Mouse (Mus musculus) stomach, embryonic 15.5 days (tissue): ENCODE measurements at regions not wholly inside any gene's neighbourhood (a gene's known extent, or its start where the extent isn't known, plus 50 kb on each side); places are given as distances from the start of the nearest gene placed in this dataset.
A peak's percentile ranks its signal among the peaks of the same experiment; 100 is the strongest.

Source experiments
- ATAC-seq: fragments of 200-750 bp; cut with Nextera tagmentation; 2 replicates; pipeline ENCODE4 v1.8.0; 2017; ENCODE audit warnings: low read depth, moderate number of reproducible peaks, moderate TSS enrichment; ENCODE audit not compliant: insufficient read depth, low FRiP score
- H3K27ac ChIP-seq: fragments of 300-500 bp; sonication (generic); 2 replicates; pipeline ENCODE4 v1.5.1; 2015; ENCODE audit warnings: mild to moderate bottlenecking, inconsistent platforms
- H3K27me3 ChIP-seq: fragments of 300-500 bp; sonication (generic); replicated peaks from 2 replicates; pipeline ENCODE4 v1.6.1; 2015; ENCODE audit warnings: inconsistent platforms
- H3K36me3 ChIP-seq: fragments of 300-500 bp; sonication (generic); 2 replicates; pipeline ENCODE4 v1.6.1; 2015; ENCODE audit warnings: inconsistent platforms
- H3K4me1 ChIP-seq: fragments of 300-500 bp; sonication (generic); 2 replicates; pipeline ENCODE4 v1.6.1; 2015; ENCODE audit warnings: inconsistent platforms
- H3K4me2 ChIP-seq: fragments of 300-500 bp; sonication (generic); 2 replicates; pipeline ENCODE4 v1.6.1; 2015; ENCODE audit warnings: mild to moderate bottlenecking, inconsistent platforms
- H3K4me3 ChIP-seq: fragments of 300-500 bp; sonication (generic); replicated peaks from 2 replicates; pipeline ENCODE4 v1.5.1; 2015; ENCODE audit warnings: inconsistent platforms
- H3K9ac ChIP-seq: fragments of 300-500 bp; sonication (generic); 2 replicates; pipeline ENCODE4 v1.6.1; 2015; ENCODE audit warnings: inconsistent platforms
- H3K9me3 ChIP-seq: fragments of 300-500 bp; sonication (generic); 2 replicates; pipeline ENCODE4 v1.6.1; 2016; ENCODE audit warnings: inconsistent platforms
- WGBS: fragments of 180-500 bp; shearing (Covaris S2); methylation state at CpG from one replicate; pipeline ENCODE4 v1.1.7; 2015; 5-methylcytosine and 5-hydroxymethylcytosine counted together

- Histone ChIP-seq H3K9ac (no peak overlapping the region), H3K27ac (no peak overlapping the region), H3K4me2 (no peak overlapping the region), H3K36me3 (no peaks in the 10 kb centered on the region), H3K9me3 (no peaks in the 10 kb centered on the region), H3K4me3 (no peak overlapping the region), H3K4me1 (no peaks in the 10 kb centered on the region), H3K27me3 (no peaks in the 10 kb centered on the region)
- ATAC-seq = no peak
- 39% methylated on average over 2 of the region's 2 CpGs for WGBS
These were observed 163.4 kb downstream of the Rpl10-ps3 start for GRCm38 (mm10) chr9:50181360-50181759.

GRCm38 (mm10) chr9:50176131-50176530, 168.6 kb downstream of the Rpl10-ps3 start:
- ATAC-seq = no peak
- no peaks in the 10 kb centered on the region for H3K27me3 ChIP-seq
- H3K9me3 ChIP-seq = no peaks in the 10 kb centered on the region
- no peak overlapping the region for H3K4me3 ChIP-seq
- H3K4me2 ChIP-seq = no peak overlapping the region
- H3K27ac ChIP-seq = no peak overlapping the region
- H3K9ac ChIP-seq = no peak overlapping the region
- H3K36me3 ChIP-seq = no peaks in the 10 kb centered on the region
- WGBS = 92% methylated on average over 2 of the region's 2 CpGs
- no peaks in the 10 kb centered on the region for H3K4me1 ChIP-seq

GRCm38 (mm10) chr9:50171826-50172464, 172.8 kb downstream of the Rpl10-ps3 start:
- peak overlapping the region; percentile 8; the same call in 1 of the 2 replicates for H3K4me2 ChIP-seq

GRCm38 (mm10) chr9:50171164-50171563, 173.6 kb downstream of the Rpl10-ps3 start:
- H3K27ac ChIP-seq = peak overlapping the region; percentile 80
- no peak overlapping the region for H3K4me2 ChIP-seq
- no peaks in the 10 kb centered on the region for H3K9me3 ChIP-seq
- no peaks in the 10 kb centered on the region for H3K27me3 ChIP-seq
- H3K4me3 ChIP-seq = no peak overlapping the region
- no peaks in the 10 kb centered on the region for H3K36me3 ChIP-seq
- H3K9ac ChIP-seq = no peak overlapping the region
- peak; percentile 48; the same call in 1 of the 2 replicates for ATAC-seq
- 33% methylated on average over 2 of the region's 2 CpGs for WGBS
- H3K4me1 ChIP-seq = no peaks in the 10 kb centered on the region

More at GRCm38 (mm10) chr9:50171826-50172464, 172.8 kb downstream of the Rpl10-ps3 start:
- H3K27me3 ChIP-seq = no peaks in the 10 kb centered on the region
- H3K9me3 ChIP-seq = no peaks in the 10 kb centered on the region
- H3K9ac ChIP-seq = no peak overlapping the region
- no peaks in the 10 kb centered on the region for H3K4me1 ChIP-seq
- H3K27ac ChIP-seq = peak overlapping the region; percentile 80
- no peaks in the 10 kb centered on the region for H3K36me3 ChIP-seq
- 25% methylated on average over 7 of the region's 7 CpGs for WGBS
- H3K4me3 ChIP-seq = no peak overlapping the region
- ATAC-seq = peak; percentile 59

GRCm38 (mm10) chr9:50170637-50171036, 174.1 kb downstream of the Rpl10-ps3 start:
- Histone ChIP-seq H3K9ac (no peak overlapping the region), H3K4me2 (no peak overlapping the region), H3K4me1 (no peaks in the 10 kb centered on the region), H3K27ac (peak overlapping the region; percentile 42), H3K9me3 (no peaks in the 10 kb centered on the region), H3K27me3 (no peaks in the 10 kb centered on the region), H3K36me3 (no peaks in the 10 kb centered on the region), H3K4me3 (no peak overlapping the region)
- no peak for ATAC-seq
- 80% methylated on average over 5 of the region's 5 CpGs for WGBS

- Histone ChIP-seq H3K9me3 (no peaks in the 10 kb centered on the region), H3K9ac (no peak overlapping the region), H3K4me3 (no peak overlapping the region), H3K27me3 (no peaks in the 10 kb centered on the region), H3K4me1 (no peaks in the 10 kb centered on the region), H3K36me3 (no peaks in the 10 kb centered on the region), H3K27ac (no peak overlapping the region), H3K4me2 (no peak overlapping the region)
- ATAC-seq = no peak
- WGBS = 73% methylated on average over 3 of the region's 3 CpGs
These were observed 190.2 kb downstream of the Rpl10-ps3 start for GRCm38 (mm10) chr9:50154618-50155017.

- no peaks in the 10 kb centered on the region for H3K4me1 ChIP-seq
- H3K9me3 ChIP-seq = no peaks in the 10 kb centered on the region
- no peak overlapping the region for H3K4me2 ChIP-seq
- no peaks in the 10 kb centered on the region for H3K27me3 ChIP-seq
- no peaks in the 10 kb centered on the region for H3K36me3 ChIP-seq
- no peak overlapping the region for H3K9ac ChIP-seq
- no peak for ATAC-seq
- H3K4me3 ChIP-seq = no peak overlapping the region
- no peak overlapping the region for H3K27ac ChIP-seq
These were observed 194.7 kb downstream of the Rpl10-ps3 start for GRCm38 (mm10) chr9:50150091-50150490.

- no peak overlapping the region for H3K27ac ChIP-seq
- no peak for ATAC-seq
- peaks cover 13% of the 10 kb centered on the region; the same call in 1 of the 2 replicates for H3K4me1 ChIP-seq
- no peak overlapping the region for H3K9ac ChIP-seq
- H3K36me3 ChIP-seq = no peaks in the 10 kb centered on the region
- H3K27me3 ChIP-seq = no peaks in the 10 kb centered on the region
- 74% methylated on average over 1 of the region's 1 CpGs for WGBS
- no peak overlapping the region for H3K4me3 ChIP-seq
- H3K9me3 ChIP-seq = no peaks in the 10 kb centered on the region
- no peak overlapping the region for H3K4me2 ChIP-seq
These were observed 202.0 kb downstream of the Rpl10-ps3 start for GRCm38 (mm10) chr9:50142756-50143155.

GRCm38 (mm10) chr9:50142091-50142490, 202.7 kb downstream of the Rpl10-ps3 start:
- Histone ChIP-seq H3K9me3 (no peaks in the 10 kb centered on the region), H3K4me1 (peaks cover 13% of the 10 kb centered on the region; the same call in 1 of the 2 replicates), H3K27me3 (no peaks in the 10 kb centered on the region), H3K4me2 (no peak overlapping the region), H3K27ac (no peak overlapping the region), H3K4me3 (no peak overlapping the region), H3K36me3 (no peaks in the 10 kb centered on the region), H3K9ac (no peak overlapping the region)
- WGBS = 65% methylated on average over 8 of the region's 8 CpGs
- no peak for ATAC-seq

GRCm38 (mm10) chr9:50141176-50141575, 203.6 kb downstream of the Rpl10-ps3 start:
- no peak overlapping the region for H3K4me2 ChIP-seq
- no peak overlapping the region; the same call in 1 of the 2 replicates for H3K27ac ChIP-seq
- no peaks in the 10 kb centered on the region for H3K36me3 ChIP-seq
- ATAC-seq = no peak
- H3K9me3 ChIP-seq = no peaks in the 10 kb centered on the region
- H3K9ac ChIP-seq = no peak overlapping the region
- H3K4me3 ChIP-seq = no peak overlapping the region
- WGBS = 24% methylated on average over 6 of the region's 6 CpGs
- no peaks in the 10 kb centered on the region for H3K27me3 ChIP-seq
- peaks cover 13% of the 10 kb centered on the region; the same call in 1 of the 2 replicates for H3K4me1 ChIP-seq

- peaks cover 13% of the 10 kb centered on the region; the same call in 1 of the 2 replicates for H3K4me1 ChIP-seq
- H3K4me2 ChIP-seq = no peak overlapping the region
- WGBS = 92% methylated on average over 9 of the region's 9 CpGs
- ATAC-seq = no peak
- H3K36me3 ChIP-seq = no peaks in the 10 kb centered on the region
- H3K4me3 ChIP-seq = no peak overlapping the region
- H3K27me3 ChIP-seq = no peaks in the 10 kb centered on the region
- H3K9me3 ChIP-seq = no peaks in the 10 kb centered on the region
- H3K9ac ChIP-seq = no peak overlapping the region
- H3K27ac ChIP-seq = no peak overlapping the region
These were observed 206.3 kb downstream of the Rpl10-ps3 start for GRCm38 (mm10) chr9:50138341-50138978.

- no peak overlapping the region for H3K9ac ChIP-seq
- ATAC-seq = no peak
- peaks cover 8% of the 10 kb centered on the region; the same call in 1 of the 2 replicates for H3K4me1 ChIP-seq
- no peak overlapping the region for H3K27ac ChIP-seq
- 65% methylated on average over 1 of the region's 1 CpGs for WGBS
- no peak overlapping the region for H3K4me2 ChIP-seq
- H3K27me3 ChIP-seq = no peaks in the 10 kb centered on the region
- no peaks in the 10 kb centered on the region for H3K36me3 ChIP-seq
- no peaks in the 10 kb centered on the region for H3K9me3 ChIP-seq
- no peak overlapping the region for H3K4me3 ChIP-seq
These were observed 208.2 kb downstream of the Rpl10-ps3 start for GRCm38 (mm10) chr9:50136636-50136985.
